Mouse (Mus musculus): Measurements from ENCODE around the gene Kcnf1. TPM values are rescaled to one million over a fixed set of nuclear protein-coding genes. Genes with fewer than 3 reads are reported as not detected.

The Kcnf1 gene
- total RNA-seq, 1 experiment = 1.2 TPM

DNA sequence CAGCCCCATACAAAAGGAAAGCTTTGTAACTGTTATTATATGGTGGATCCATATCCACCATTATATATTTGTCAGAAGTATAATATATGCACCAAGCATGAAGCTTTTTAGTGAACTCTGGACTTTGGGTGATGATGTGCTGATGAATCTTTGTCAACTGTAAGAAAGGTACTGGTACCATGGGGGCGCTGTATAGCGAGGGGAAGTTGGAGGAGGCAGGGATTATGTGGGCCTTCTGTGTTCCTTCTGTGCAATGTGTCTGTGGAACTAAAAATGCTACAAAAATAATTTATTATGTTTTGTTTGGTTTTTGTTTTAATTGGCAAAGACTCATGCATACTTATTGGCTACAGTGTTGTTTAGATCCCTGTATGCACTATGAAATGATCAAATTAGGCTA, 16.2 kb upstream of the Kcnf1 start:
- no peaks in the 10 kb centered on the region for H3K9me3 ChIP-seq (ENCODE audit: control insufficient read depth, insufficient read depth, low read depth, low read length)
- no peak for TF ChIP-seq ZC3H11A (IDR thresholded peaks at IDR 0.05; ENCODE audit: borderline replicate concordance, low read depth, low read length)
- no peak for TF ChIP-seq CHD2 (IDR thresholded peaks at IDR 0.05; ENCODE audit: low read depth, low read length)
- TF ChIP-seq ZNF384 (IDR thresholded peaks at IDR 0.05; ENCODE audit: low read depth, low read length) = no peak
- in situ Hi-C loops (cut with MboI; ENCODE audit: low sequenced_read_pairs in 2 of 2, unreplicated experiment in 2 of 2) = loop anchor here in 1 of 2 experiments (25.0 kb wide), 1 partner anchor 106 kb away; no protein-coding TSS in a partner anchor
- no peak overlapping the region for H3K27ac ChIP-seq (ENCODE audit: insufficient read depth, low read depth, low read length, poor library complexity, severe bottlenecking)
- DNase-seq (ENCODE audit: low read depth, low spot score) = no peak
- no peaks in the 10 kb centered on the region for H3K36me3 ChIP-seq (ENCODE audit: control insufficient read depth, insufficient read depth, low read length, poor library complexity, severe bottlenecking)
- H3K9ac ChIP-seq (ENCODE audit: insufficient read depth, low read depth, low read length, poor library complexity, severe bottlenecking) = no peak overlapping the region
- 0 out of 4 replicates have a peak, but pooled peaks cover 0 to 2% of the 10 kb centered on the region in 2 experiments for H3K4me1 ChIP-seq (ENCODE audit: control insufficient read depth in 2 of 2, insufficient read depth in 2 of 2, low read length in 2 of 2, poor library complexity in 1 of 2)
- H3K4me3 ChIP-seq (ENCODE audit: insufficient read depth in 1 of 2, low read depth in 1 of 2, low read length in 2 of 2, poor library complexity in 1 of 2, severe bottlenecking in 1 of 2) = no peak overlapping the region

DNA sequence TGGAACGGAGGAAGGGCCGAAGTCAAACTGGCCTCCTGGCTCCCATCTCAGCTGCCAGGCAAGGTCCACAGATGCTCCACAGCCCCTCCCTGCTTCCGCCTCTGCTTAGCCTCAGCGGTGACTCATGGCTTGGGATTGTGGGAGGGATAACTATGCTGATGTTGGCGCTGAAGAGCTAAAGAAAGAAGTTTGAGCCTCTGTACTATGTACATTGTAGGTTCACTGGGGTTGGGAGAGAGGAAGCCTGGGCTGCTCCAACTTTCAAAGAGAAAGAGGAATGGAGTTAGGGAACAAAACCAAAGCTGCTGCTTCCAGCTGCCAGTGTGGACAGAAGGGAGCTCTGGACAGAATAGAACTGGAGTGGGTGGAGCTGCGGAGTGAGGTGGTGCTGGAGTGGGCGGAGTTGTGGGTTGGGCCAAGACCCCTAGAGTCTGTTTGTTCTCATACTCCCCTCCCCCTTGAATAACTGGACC, 7.7 kb upstream of the Kcnf1 start:
- Histone ChIP-seq H3K9ac (ENCODE audit: insufficient read depth, low read depth, low read length, poor library complexity, severe bottlenecking) (no peak overlapping the region), H3K4me3 (ENCODE audit: insufficient read depth in 1 of 2, low read depth in 1 of 2, low read length in 2 of 2, poor library complexity in 1 of 2, severe bottlenecking in 1 of 2) (no peak overlapping the region), H3K36me3 (ENCODE audit: control insufficient read depth, insufficient read depth, low read length, poor library complexity, severe bottlenecking) (no peaks in the 10 kb centered on the region), H3K9me3 (ENCODE audit: control insufficient read depth, insufficient read depth, low read depth, low read length) (peaks cover 8% of the 10 kb centered on the region; the same call in 1 of the 2 replicates), H3K27ac (ENCODE audit: insufficient read depth, low read depth, low read length, poor library complexity, severe bottlenecking) (no peak overlapping the region), H3K4me1 (ENCODE audit: control insufficient read depth in 2 of 2, insufficient read depth in 2 of 2, low read length in 2 of 2, poor library complexity in 1 of 2) (no peaks in the 10 kb centered on the region)
- DNase-seq (ENCODE audit: low read depth, low spot score) = no peak
- TF ChIP-seq ZC3H11A (IDR thresholded peaks at IDR 0.05; ENCODE audit: borderline replicate concordance, low read depth, low read length) (no peak), ZNF384 (IDR thresholded peaks at IDR 0.05; ENCODE audit: low read depth, low read length) (no peak), CHD2 (IDR thresholded peaks at IDR 0.05; ENCODE audit: low read depth, low read length) (no peak), HCFC1 (IDR thresholded peaks at IDR 0.05; ENCODE audit: borderline replicate concordance, insufficient read depth, low read length) (no peak)
- in situ Hi-C loops (cut with MboI; ENCODE audit: low sequenced_read_pairs in 2 of 2, unreplicated experiment in 2 of 2) = loop anchor here in 1 of 2 experiments (25.0 kb wide), 1 partner anchor 97 kb away; no protein-coding TSS in a partner anchor

DNA sequence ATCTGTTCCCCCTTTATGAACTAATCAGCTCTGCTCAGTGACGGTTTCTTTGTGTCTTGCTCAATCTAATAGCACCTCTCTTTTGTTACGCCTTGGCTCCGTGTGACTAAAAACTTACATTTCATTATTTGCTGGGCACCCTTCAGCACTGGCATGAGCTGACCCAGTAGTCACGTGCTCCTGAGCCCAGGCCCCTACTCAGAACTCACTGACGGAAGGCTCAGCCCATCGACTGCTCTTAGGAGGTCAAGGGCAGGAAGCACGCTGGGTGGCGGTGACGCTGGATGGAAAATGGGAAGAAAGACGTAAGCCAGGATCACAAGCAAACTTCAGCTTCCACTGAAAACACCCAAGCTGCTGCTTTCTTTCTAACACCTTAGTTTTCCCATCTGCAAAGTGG, 7.1 kb upstream of the Kcnf1 start:
- H3K27ac ChIP-seq (ENCODE audit: insufficient read depth, low read depth, low read length, poor library complexity, severe bottlenecking) = no peak overlapping the region
- no peak for TF ChIP-seq CHD2 (IDR thresholded peaks at IDR 0.05; ENCODE audit: low read depth, low read length)
- no peak for TF ChIP-seq ZNF384 (IDR thresholded peaks at IDR 0.05; ENCODE audit: low read depth, low read length)
- TF ChIP-seq MAFK (IDR thresholded peaks at IDR 0.05; ENCODE audit: insufficient read depth, low read depth, low read length) = no peak
- TF ChIP-seq ZC3H11A (IDR thresholded peaks at IDR 0.05; ENCODE audit: borderline replicate concordance, low read depth, low read length) = no peak
- in situ Hi-C loops (cut with MboI; ENCODE audit: low sequenced_read_pairs in 2 of 2, unreplicated experiment in 2 of 2) = loop anchor here in 1 of 2 experiments (25.0 kb wide), 1 partner anchor 96 kb away; no protein-coding TSS in a partner anchor
- H3K36me3 ChIP-seq (ENCODE audit: control insufficient read depth, insufficient read depth, low read length, poor library complexity, severe bottlenecking) = no peaks in the 10 kb centered on the region
- H3K9me3 ChIP-seq (ENCODE audit: control insufficient read depth, insufficient read depth, low read depth, low read length) = peaks cover 8% of the 10 kb centered on the region; the same call in 1 of the 2 replicates
- no peaks in the 10 kb centered on the region for H3K4me1 ChIP-seq (ENCODE audit: control insufficient read depth in 2 of 2, insufficient read depth in 2 of 2, low read length in 2 of 2, poor library complexity in 1 of 2)
- no peak for DNase-seq (ENCODE audit: low read depth, low spot score)
- no peak overlapping the region for H3K9ac ChIP-seq (ENCODE audit: insufficient read depth, low read depth, low read length, poor library complexity, severe bottlenecking)
- no peak overlapping the region for H3K4me3 ChIP-seq (ENCODE audit: insufficient read depth in 1 of 2, low read depth in 1 of 2, low read length in 2 of 2, poor library complexity in 1 of 2, severe bottlenecking in 1 of 2)

DNA sequence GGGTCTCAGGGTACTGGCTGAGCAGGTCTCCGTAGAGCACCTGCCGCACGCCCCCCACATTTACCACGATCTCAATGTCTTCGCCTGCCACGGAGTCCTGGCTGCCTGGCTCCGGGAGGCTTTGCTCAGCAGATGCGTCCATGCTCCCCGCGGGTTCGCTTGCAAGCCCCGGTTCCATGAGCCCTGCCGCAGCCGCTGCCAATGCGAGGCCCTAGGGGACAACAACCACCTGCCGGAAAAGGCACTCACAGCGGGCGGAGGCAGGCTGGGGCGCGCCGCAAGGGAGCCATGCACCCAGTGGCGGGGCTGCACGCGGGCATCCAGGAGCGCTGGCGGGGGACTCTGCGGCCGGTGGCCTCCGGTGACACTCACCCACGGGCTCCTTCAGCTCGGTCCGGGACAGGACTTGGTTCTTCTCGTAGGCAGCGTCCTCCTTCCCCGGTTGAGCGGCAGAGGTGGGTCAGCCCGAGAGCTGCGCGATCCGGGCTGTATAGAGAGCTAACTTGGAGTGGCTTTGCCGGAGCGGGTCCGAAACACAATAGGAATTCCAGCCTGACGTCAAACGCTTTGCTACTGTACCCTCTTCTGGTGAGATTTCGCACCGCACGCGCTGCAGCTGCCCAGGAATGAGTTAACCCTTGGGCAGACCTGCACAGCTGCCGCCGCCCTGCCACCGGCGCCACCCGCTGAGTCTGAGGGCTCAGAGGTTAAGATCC, 489 bp downstream of the Kcnf1 start:
- Histone ChIP-seq H3K4me3 (ENCODE audit: insufficient read depth in 1 of 2, low read depth in 1 of 2, low read length in 2 of 2, poor library complexity in 1 of 2, severe bottlenecking in 1 of 2) (peak overlapping the region; percentile 43 to 58), H3K9ac (ENCODE audit: insufficient read depth, low read depth, low read length, poor library complexity, severe bottlenecking) (peak overlapping the region; percentile 39), H3K36me3 (ENCODE audit: control insufficient read depth, insufficient read depth, low read length, poor library complexity, severe bottlenecking) (no peaks in the 10 kb centered on the region), H3K27ac (ENCODE audit: insufficient read depth, low read depth, low read length, poor library complexity, severe bottlenecking) (no peak overlapping the region), H3K4me1 (ENCODE audit: control insufficient read depth in 2 of 2, insufficient read depth in 2 of 2, low read length in 2 of 2, poor library complexity in 1 of 2) (peaks cover 0 to 8% of the 10 kb centered on the region in 2 experiments; a peak in 2 of 4 replicates), H3K9me3 (ENCODE audit: control insufficient read depth, insufficient read depth, low read depth, low read length) (no peaks in the 10 kb centered on the region)
- in situ Hi-C loops (cut with MboI; ENCODE audit: low sequenced_read_pairs in 2 of 2, unreplicated experiment in 2 of 2) = loop anchor here in 1 of 2 experiments (25.0 kb wide), 1 partner anchor 89 kb away; no protein-coding TSS in a partner anchor
- peak; percentile 59 for DNase-seq (ENCODE audit: low read depth, low spot score)
- TF ChIP-seq MAFK (IDR thresholded peaks at IDR 0.05; ENCODE audit: insufficient read depth, low read depth, low read length) (no peak), ZC3H11A (IDR thresholded peaks at IDR 0.05; ENCODE audit: borderline replicate concordance, low read depth, low read length) (no peak), CHD2 (IDR thresholded peaks at IDR 0.05; ENCODE audit: low read depth, low read length) (no peak), ZNF384 (IDR thresholded peaks at IDR 0.05; ENCODE audit: low read depth, low read length) (no peak), HCFC1 (IDR thresholded peaks at IDR 0.05; ENCODE audit: borderline replicate concordance, insufficient read depth, low read length) (no peak)

Data from ES-E14 (cell line).